ENCODE assay signal across 19 mouse cellular contexts in the genomic region with DNA sequence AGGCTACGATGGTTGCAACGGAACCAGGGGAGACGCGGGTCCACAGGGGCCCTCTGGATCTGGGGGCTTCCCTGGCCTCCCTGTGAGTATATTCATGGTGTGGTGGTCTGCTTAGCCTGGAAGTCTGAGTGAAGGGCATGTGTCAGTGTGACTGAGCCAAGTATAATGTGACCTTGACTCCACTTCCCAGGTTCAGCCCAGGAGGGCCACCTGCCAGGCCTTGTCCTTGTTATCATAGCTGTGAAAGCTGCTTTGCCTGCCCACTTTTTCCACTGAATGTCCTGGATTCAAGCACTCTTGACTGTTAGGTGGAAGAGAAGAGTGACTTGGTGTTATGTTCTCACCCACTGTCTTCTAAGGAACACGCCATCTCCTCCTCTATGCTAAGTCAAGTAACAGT.
DNase-seq lines count a peak whose midpoint lies in the region; ATAC-seq and TF ChIP-seq lines count a peak whose summit lies in the region.
"Had no signal": no experiment of that assay in that cellular context is flagged by ENCODE, and none has a peak within 500 bp of the region (broad histone marks: within the 10 kb centered on the region; RNA-seq: fewer than 3 reads in every experiment).

No protein-coding gene starts in this region.

- whole genome bisulfite sequencing in heart, postnatal 0 days: 85% methylated on average over 5 of the region's 5 CpGs
- WGBS in heart, embryonic 10.5 days: 87% methylated on average over 5 of the region's 5 CpGs
- WGBS in lung, embryonic 15.5 days: 91% methylated on average over 5 of the region's 5 CpGs
- 97% methylated on average over 5 of the region's 5 CpGs for WGBS in intestine, postnatal 0 days

- H3K4me1 ChIP-seq in heart, postnatal 0 days (ENCODE audit: control insufficient read depth, insufficient read depth): peaks cover 29% of the 10 kb centered on the region
- peaks cover 50% of the 10 kb centered on the region for H3K4me1 ChIP-seq in heart, embryonic 10.5 days
- H3K4me1 ChIP-seq in lung, embryonic 15.5 days: peaks cover 64% of the 10 kb centered on the region
- H3K4me1 ChIP-seq in intestine, postnatal 0 days (replicated peaks; ENCODE audit: control insufficient read depth, insufficient read depth, low read length): no peaks in the 10 kb centered on the region
- H3K4me1 ChIP-seq: liver, embryonic 15.5 days had no signal

- H3K9me3 ChIP-seq in heart, postnatal 0 days (replicated peaks; ENCODE audit: control insufficient read depth, low read length): no peaks in the 10 kb centered on the region
- no peaks in the 10 kb centered on the region for H3K9me3 ChIP-seq in heart, embryonic 10.5 days
- no peaks in the 10 kb centered on the region for H3K9me3 ChIP-seq in lung, embryonic 15.5 days
- H3K9me3 ChIP-seq in intestine, postnatal 0 days (ENCODE audit: control insufficient read depth): no peaks in the 10 kb centered on the region
- H3K9me3 ChIP-seq: liver, embryonic 15.5 days; midbrain, embryonic 12.5 days; neural tube, embryonic 12.5 days had no signal

- H3K4me3 ChIP-seq in heart, postnatal 0 days (ENCODE audit: low read depth, low read length): no peak overlapping the region
- no peak overlapping the region for H3K4me3 ChIP-seq in heart, embryonic 10.5 days
- no peak overlapping the region for H3K4me3 ChIP-seq in lung, embryonic 15.5 days
- no peak overlapping the region for H3K4me3 ChIP-seq in intestine, postnatal 0 days (ENCODE audit: low read depth, low read length)
- H3K4me3 ChIP-seq: liver, embryonic 15.5 days; midbrain, embryonic 12.5 days; neural tube, embryonic 12.5 days had no signal

- TF ChIP-seq EP300 in heart, postnatal 0 days (IDR thresholded peaks at IDR 0.05; ENCODE audit: low read depth): no peak

- H3K9ac ChIP-seq in heart, postnatal 0 days (replicated peaks; ENCODE audit: low read depth, low read length): no peak overlapping the region
- no peak overlapping the region for H3K9ac ChIP-seq in lung, embryonic 15.5 days
- no peak overlapping the region for H3K9ac ChIP-seq in intestine, postnatal 0 days (ENCODE audit: low read depth, low read length)
- H3K9ac ChIP-seq: hindbrain, embryonic 14.5 days; liver, embryonic 15.5 days; midbrain, embryonic 12.5 days; neural tube, embryonic 12.5 days had no signal

- peaks cover 69% of the 10 kb centered on the region for H3K36me3 ChIP-seq in heart, postnatal 0 days (replicated peaks; ENCODE audit: control insufficient read depth, insufficient read depth, low read length)
- peaks cover 51% of the 10 kb centered on the region for H3K36me3 ChIP-seq in heart, embryonic 10.5 days
- H3K36me3 ChIP-seq in lung, embryonic 15.5 days: peaks cover 13% of the 10 kb centered on the region
- H3K36me3 ChIP-seq in intestine, postnatal 0 days (ENCODE audit: control insufficient read depth, insufficient read depth): peaks cover 12% of the 10 kb centered on the region; the same call in 1 of the 2 replicates
- H3K36me3 ChIP-seq: liver, embryonic 15.5 days; midbrain, embryonic 12.5 days; neural tube, embryonic 12.5 days had no signal

- H3K27me3 ChIP-seq in heart, postnatal 0 days (ENCODE audit: control insufficient read depth, insufficient read depth, low read length): no peaks in the 10 kb centered on the region
- H3K27me3 ChIP-seq in heart, embryonic 10.5 days (ENCODE audit: insufficient read depth, poor library complexity, severe bottlenecking): no peaks in the 10 kb centered on the region
- no peaks in the 10 kb centered on the region for H3K27me3 ChIP-seq in lung, embryonic 15.5 days
- no peaks in the 10 kb centered on the region for H3K27me3 ChIP-seq in intestine, postnatal 0 days (replicated peaks; ENCODE audit: control insufficient read depth, insufficient read depth, low read length)
- H3K27me3 ChIP-seq: liver, embryonic 15.5 days; midbrain, embryonic 12.5 days; neural tube, embryonic 12.5 days had no signal

- DNase-seq in adrenal gland, postnatal 10 days: peak; percentile 42
- no peak for DNase-seq in adrenal gland, postnatal 4 days (ENCODE audit: low spot score in 2 of 2)
- DNase-seq in heart, postnatal 0 days (ENCODE audit: low spot score): no peak
- DNase-seq in heart, embryonic 10.5 days (ENCODE audit: low spot score): no peak
- DNase-seq in lung, postnatal 36 days: no peak
- DNase-seq in urinary bladder, postnatal 25 days (ENCODE audit: low spot score): no peak
- DNase-seq: adrenal gland, adult 2 months; cerebellum, adult 9-10 months; gastrocnemius, postnatal 10 days; kidney, adult 2 months; right cerebral cortex, postnatal 4 days; thymus, postnatal 36 days had no signal

- no peak for ATAC-seq in heart, postnatal 0 days (ENCODE audit: insufficient read depth, low read depth)
- no peak for ATAC-seq in lung, embryonic 15.5 days (ENCODE audit: borderline replicate concordance, extremely low read depth, low FRiP score, low TSS enrichment)
- ATAC-seq in intestine, postnatal 0 days: no peak
- ATAC-seq: forebrain, embryonic 14.5 days had no signal

- TF ChIP-seq CTCF in heart, postnatal 0 days (IDR thresholded peaks at IDR 0.05; ENCODE audit: low read depth): no peak
- no peak for TF ChIP-seq CTCF in intestine, postnatal 0 days (IDR thresholded peaks at IDR 0.05; ENCODE audit: low read depth)

- H3K27ac ChIP-seq in heart, postnatal 0 days (ENCODE audit: low read depth): peak overlapping the region; percentile 79; the same call in 1 of the 2 replicates
- H3K27ac ChIP-seq in heart, embryonic 10.5 days: no peak overlapping the region
- peak overlapping the region; percentile 84 for H3K27ac ChIP-seq in lung, embryonic 15.5 days
- peak overlapping the region; percentile 62 for H3K27ac ChIP-seq in intestine, postnatal 0 days (ENCODE audit: low read depth, low read length)
- H3K27ac ChIP-seq: hindbrain, embryonic 14.5 days; liver, embryonic 15.5 days; neural tube, embryonic 12.5 days had no signal

- no peak overlapping the region for H3K4me2 ChIP-seq in heart, postnatal 0 days (ENCODE audit: low read depth, low read length)
- no peak overlapping the region for H3K4me2 ChIP-seq in lung, embryonic 15.5 days
- H3K4me2 ChIP-seq in intestine, postnatal 0 days (replicated peaks; ENCODE audit: low read depth): no peak overlapping the region
- H3K4me2 ChIP-seq: hindbrain, embryonic 14.5 days; liver, embryonic 15.5 days; midbrain, embryonic 12.5 days; neural tube, embryonic 12.5 days had no signal
